Mouse (Mus musculus): ENCODE measurements around the gene Ms4a5. TPM values are rescaled to one million over a fixed set of nuclear protein-coding genes. Genes with fewer than 3 reads are reported as not detected.

The Ms4a5 gene
- polyA plus RNA-seq, 1 experiment, result not detected

DNA sequence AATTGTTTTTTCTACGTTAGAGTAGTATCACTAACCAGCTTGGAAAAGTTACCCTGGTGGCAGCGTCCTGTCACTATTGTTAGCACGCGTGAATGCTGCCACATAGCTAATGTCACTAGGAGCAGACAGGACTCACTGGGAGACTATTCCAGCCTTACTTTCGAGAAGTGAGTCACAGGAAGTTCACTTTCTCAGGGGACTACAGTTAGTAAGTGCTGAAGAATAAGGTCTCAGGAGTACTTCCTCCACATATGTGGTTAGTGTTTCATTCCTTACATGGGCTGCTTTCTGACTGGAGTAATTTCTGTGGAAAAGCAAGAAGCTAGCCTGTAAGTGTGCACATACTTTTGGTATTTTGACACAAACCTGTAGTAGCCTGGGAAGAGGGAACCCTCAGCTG is 49.4 kb downstream of the Ms4a5 start:
- no peak for DNase-seq (ENCODE audit: low read depth in 1 of 2, low spot score in 2 of 2)
- no peak for TF ChIP-seq CTCF (IDR thresholded peaks at IDR 0.05; ENCODE audit: extremely low read depth, insufficient read depth, insufficient read length, insufficient replicate concordance)
- no peak for TF ChIP-seq POLR2A (IDR thresholded peaks at IDR 0.05; ENCODE audit: low read depth, low read length)
- Histone ChIP-seq H3K27ac (ENCODE audit: insufficient read depth, low read length) (no peak overlapping the region), H3K4me3 (ENCODE audit: extremely low read depth, insufficient read depth, insufficient read length) (no peak overlapping the region), H3K36me3 (ENCODE audit: control insufficient read depth, insufficient read depth, low read length) (no peaks in the 10 kb centered on the region), H3K4me1 (ENCODE audit: control insufficient read depth, insufficient read depth, insufficient read length) (no peaks in the 10 kb centered on the region; the same call in 1 of the 2 replicates), H3K27me3 (ENCODE audit: control insufficient read depth, insufficient read depth, low read length) (no peaks in the 10 kb centered on the region)
- 66% methylated on average over 5 of the region's 5 CpGs for WGBS

- TF ChIP-seq CTCF (IDR thresholded peaks at IDR 0.05; ENCODE audit: extremely low read depth, insufficient read depth, insufficient read length, insufficient replicate concordance) (no peak), POLR2A (IDR thresholded peaks at IDR 0.05; ENCODE audit: low read depth, low read length) (no peak)
These were observed 51.3 kb downstream of the Ms4a5 start, which contains the start of gene Ms4a12 for GRCm38 (mm10) chr19:11232348-11232747. Gene Ms4a12, minus strand, starts transcription at chr19:11232448.

More at GRCm38 (mm10) chr19:11232348-11232747, 51.3 kb downstream of the Ms4a5 start, which contains the start of gene Ms4a12:
- WGBS, result 80% methylated on average over 5 of the region's 5 CpGs
- Histone ChIP-seq H3K4me3 (ENCODE audit: extremely low read depth, insufficient read depth, insufficient read length) (no peak within 1 kb of the TSS), H3K27ac (ENCODE audit: insufficient read depth, low read length) (no peak within 1 kb of the TSS), H3K4me1 (ENCODE audit: control insufficient read depth, insufficient read depth, insufficient read length) (no peaks in the 10 kb centered on the region; the same call in 1 of the 2 replicates), H3K36me3 (ENCODE audit: control insufficient read depth, insufficient read depth, low read length) (no peaks in the 10 kb centered on the region), H3K27me3 (ENCODE audit: control insufficient read depth, insufficient read depth, low read length) (no peaks in the 10 kb centered on the region; the same call in 1 of the 2 replicates)
- DNase-seq (ENCODE audit: low read depth in 1 of 2, low spot score in 2 of 2), result no peak

Other genes starting within 250 kb of the Ms4a5 start
- gene Ms4a8a, start 202.8 kb downstream of the Ms4a5 start, polyA plus RNA-seq (2012; rRNA removed), result 2.1 and 2.6 TPM in 2 replicates
- not detected in 2 replicates for gene 1700017D01Rik, start 153.0 kb downstream of the Ms4a5 start, polyA plus RNA-seq (2012; rRNA removed)
- not detected in 2 replicates for gene 1700025F22Rik, start 118.6 kb downstream of the Ms4a5 start, polyA plus RNA-seq (2012; rRNA removed)
- gene Ms4a13, start 87.1 kb downstream of the Ms4a5 start, polyA plus RNA-seq (2012; rRNA removed), result not detected in 2 replicates
- not detected in 2 replicates for gene Ms4a12, start 51.4 kb downstream of the Ms4a5 start, polyA plus RNA-seq (2012; rRNA removed)
- gene Ms4a1, start 17.6 kb downstream of the Ms4a5 start, polyA plus RNA-seq (2012; rRNA removed), result 28.9 and 38.4 TPM in 2 replicates
- 0.15 and 0.48 TPM in 2 replicates for gene Ms4a14, start 30.6 kb upstream of the Ms4a5 start, polyA plus RNA-seq (2012; rRNA removed)
- gene Ms4a7, start 52.3 kb upstream of the Ms4a5 start, polyA plus RNA-seq (2012; rRNA removed), result 2.1 and 7.5 TPM in 2 replicates
- 0.45 and 0.83 TPM in 2 replicates for gene Ms4a4a, start 91.7 kb upstream of the Ms4a5 start, polyA plus RNA-seq (2012; rRNA removed)
- 8.5 and 9.4 TPM in 2 replicates for gene Ms4a4c, start 120.9 kb upstream of the Ms4a5 start, polyA plus RNA-seq (2012; rRNA removed)
- 44.9 and 62.0 TPM in 2 replicates for gene Ms4a4b, start 159.7 kb upstream of the Ms4a5 start, polyA plus RNA-seq (2012; rRNA removed)
- gene Ms4a6c, start 185.5 kb upstream of the Ms4a5 start, polyA plus RNA-seq (2012; rRNA removed), result 8.9 and 12.2 TPM in 2 replicates
- gene Gm8369, start 202.1 kb upstream of the Ms4a5 start, polyA plus RNA-seq (2012; rRNA removed), result 35.9 and 38.1 TPM in 2 replicates
- 27.9 and 34.8 TPM in 2 replicates for gene Ms4a6b, start 232.6 kb upstream of the Ms4a5 start, polyA plus RNA-seq (2012; rRNA removed)